ENCODE assay signal across 7 mouse cellular contexts in genomic region chr2:167292854-167293253, GRCm38 (mm10). TPM values are rescaled to one million over a fixed set of nuclear protein-coding genes. Genes with fewer than 3 reads are reported as not detected.
DNase-seq lines count a peak whose midpoint lies in the region; ATAC-seq and TF ChIP-seq lines count a peak whose summit lies in the region.

No protein-coding gene starts in this region.

- no peaks in the 10 kb centered on the region for H3K27me3 ChIP-seq in kidney, adult 2 months (replicated peaks; ENCODE audit: control insufficient read depth, insufficient read depth, low read length)
- no peaks in the 10 kb centered on the region for H3K27me3 ChIP-seq in heart, postnatal 0 days (ENCODE audit: control insufficient read depth, insufficient read depth, low read length)

- DNase-seq in kidney, adult 11 months = peak; percentile 8
- no peak for DNase-seq in kidney, adult 2 months
- peak; percentile 16 to 39 for DNase-seq in urinary bladder, postnatal 4 days (ENCODE audit: low spot score in 2 of 2)
- no peak for DNase-seq in urinary bladder, adult 18-20 months (ENCODE audit: low spot score in 2 of 2)
- peak; percentile 41 for DNase-seq in heart, postnatal 0 days (ENCODE audit: low spot score)
- DNase-seq in natural killer cell, adult 2 months (ENCODE audit: low spot score in 2 of 2) = no peak

- no peaks in the 10 kb centered on the region for H3K4me1 ChIP-seq in kidney, adult 2 months (ENCODE audit: control insufficient read depth, insufficient read depth, low read length)
- H3K4me1 ChIP-seq in heart, postnatal 0 days (ENCODE audit: control insufficient read depth, insufficient read depth) = no peaks in the 10 kb centered on the region

- 16% methylated on average over 6 of the region's 6 CpGs for WGBS in kidney, adult 2 months
- WGBS in heart, postnatal 0 days = 8% methylated on average over 6 of the region's 6 CpGs

- ATAC-seq in heart, postnatal 0 days (ENCODE audit: insufficient read depth, low read depth) = no peak
- ATAC-seq in megakaryocyte-erythroid progenitor cell, adult 5-6 weeks (replicated peaks; ENCODE audit: low FRiP score, low TSS enrichment, poor library complexity, severe bottlenecking) = peak; percentile 34; the same call in 1 of the 2 replicates

- H3K4me3 ChIP-seq in kidney, adult 2 months (ENCODE audit: insufficient read depth, low read depth, low read length) = no peak overlapping the region
- H3K4me3 ChIP-seq in heart, postnatal 0 days (ENCODE audit: low read depth, low read length) = no peak overlapping the region

- no peak for TF ChIP-seq POLR2A in kidney, adult 2 months (IDR thresholded peaks at IDR 0.05; ENCODE audit: low read depth, low read length)

- TF ChIP-seq CTCF in kidney, adult 2 months (conservative IDR thresholded peaks at IDR 0.05; ENCODE audit: insufficient read depth, insufficient read length, low read depth, low read length) = no peak
- TF ChIP-seq CTCF in heart, postnatal 0 days (IDR thresholded peaks at IDR 0.05; ENCODE audit: low read depth) = no peak

- H3K27ac ChIP-seq in kidney, adult 2 months (ENCODE audit: insufficient read depth, low read depth, low read length) = no peak overlapping the region
- H3K27ac ChIP-seq in heart, postnatal 0 days (ENCODE audit: low read depth) = no peak overlapping the region

- H3K9ac ChIP-seq in heart, postnatal 0 days (replicated peaks; ENCODE audit: low read depth, low read length) = no peak overlapping the region

- no peak for TF ChIP-seq EP300 in heart, postnatal 0 days (IDR thresholded peaks at IDR 0.05; ENCODE audit: low read depth)

- H3K9me3 ChIP-seq in heart, postnatal 0 days (replicated peaks; ENCODE audit: control insufficient read depth, low read length) = no peaks in the 10 kb centered on the region

- no peaks in the 10 kb centered on the region for H3K36me3 ChIP-seq in kidney, adult 2 months (ENCODE audit: control insufficient read depth, insufficient read depth, low read length)
- H3K36me3 ChIP-seq in heart, postnatal 0 days (replicated peaks; ENCODE audit: control insufficient read depth, insufficient read depth, low read length) = no peaks in the 10 kb centered on the region

- H3K4me2 ChIP-seq in heart, postnatal 0 days (ENCODE audit: low read depth, low read length) = no peak overlapping the region

RNA-seq across cellular contexts. Expression of gene Ptgis, which starts 52.5 kb away (rescaled TPM):
- polyA plus RNA-seq in kidney, adult 2 months (2012; rRNA removed) = 8.3 and 11.2 TPM in 2 replicates
- total RNA-seq in heart, postnatal 0 days (2014; rRNA removed; ENCODE audit: low replicate concordance) = 38.6 and 60.0 TPM in 2 replicates
- polyA plus RNA-seq in heart, postnatal 0 days (2015; fragmentation: Nextera tagmentation; extraction: Ambion mirVana) = 20.8 and 22.6 TPM in 2 replicates
- not detected in 2 replicates for total RNA-seq in megakaryocyte-erythroid progenitor cell, adult 5-6 weeks (2014; fragmentation: Nextera tagmentation)
- total RNA-seq in megakaryocyte-erythroid progenitor cell, adult 5-6 weeks (2017) = not detected in 2 replicates

RNA-seq across cellular contexts. Expression of gene B4galt5, which starts 56.1 kb away (rescaled TPM):
- polyA plus RNA-seq in kidney, adult 2 months (2012; rRNA removed) = 51.5 and 54.2 TPM in 2 replicates
- 24.2 and 30.1 TPM in 2 replicates for total RNA-seq in heart, postnatal 0 days (2014; rRNA removed; ENCODE audit: low replicate concordance)
- polyA plus RNA-seq in heart, postnatal 0 days (2015; fragmentation: Nextera tagmentation; extraction: Ambion mirVana) = 6.5 and 7.5 TPM in 2 replicates
- total RNA-seq in megakaryocyte-erythroid progenitor cell, adult 5-6 weeks (2014; fragmentation: Nextera tagmentation) = 2.1 TPM in 1 of 2 replicates, not detected in the other
- total RNA-seq in megakaryocyte-erythroid progenitor cell, adult 5-6 weeks (2017) = 0.80 and 20.1 TPM in 2 replicates

Comparison
In these comparisons a context has a peak if more than half of its experiments do, and no peak if none do; other contexts are left out.
1. DNase-seq: peak in kidney, adult 11 months (single experiment), urinary bladder, postnatal 4 days (2 of 2) and heart, postnatal 0 days (single experiment); none in kidney, adult 2 months (single experiment), urinary bladder, adult 18-20 months (0 of 2) and natural killer cell, adult 2 months (0 of 2).
2. RNA of gene Ptgis, which starts 52.5 kb away (total RNA-seq): 38.6 to 60.0 TPM in heart, postnatal 0 days; not detected in megakaryocyte-erythroid progenitor cell, adult 5-6 weeks; every median in the first group is over 10 times any median in the second.